Mouse (Mus musculus): ENCODE results near the gene Smyd3.

DNA sequence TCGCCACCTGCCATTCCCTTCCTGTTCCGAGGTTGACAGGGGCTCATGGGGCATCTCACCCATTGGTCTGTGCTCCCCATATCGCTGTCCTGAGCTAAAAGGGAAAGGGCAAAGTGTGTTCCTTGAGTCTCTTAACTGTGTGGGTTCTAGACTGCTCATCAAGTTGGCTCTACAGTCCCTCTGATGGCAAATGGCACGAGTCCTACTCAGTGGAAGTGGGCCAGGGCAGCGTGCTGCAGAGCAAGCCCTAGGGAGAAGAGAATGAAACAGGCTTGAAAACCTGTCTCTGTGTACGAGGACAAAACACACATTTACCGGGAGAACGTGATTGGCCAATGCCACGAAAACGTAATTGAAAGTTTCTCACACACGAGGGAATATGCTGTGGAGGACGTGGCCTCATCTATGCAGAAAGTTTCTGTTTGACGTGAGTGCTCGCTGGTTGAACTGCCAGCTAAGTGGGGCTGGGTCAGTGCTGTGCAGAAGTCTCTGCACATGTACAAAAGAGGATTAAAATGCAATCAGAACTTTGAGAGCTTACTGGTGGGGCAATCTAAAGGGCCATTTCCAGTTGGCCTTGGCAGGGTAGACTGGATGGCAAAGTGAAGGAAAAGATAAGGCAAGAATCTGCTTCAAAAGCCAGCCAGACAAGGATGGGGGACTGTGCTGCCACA, 476.5 kb downstream of the Smyd3 start:
- TF ChIP-seq CTCF (IDR thresholded peaks at IDR 0.05; ENCODE audit: borderline replicate concordance, extremely low read depth, insufficient read depth, insufficient read length) (no peak), POLR2A (IDR thresholded peaks at IDR 0.05; ENCODE audit: borderline replicate concordance, extremely low read depth, insufficient read depth, insufficient read length, poor library complexity, severe bottlenecking) (no peak)
